Mouse (Mus musculus): ENCODE results near the gene Cast. TPM values are rescaled to one million over a fixed set of nuclear protein-coding genes. Genes with fewer than 3 reads are reported as not detected.

Gene Cast
- total RNA-seq (2012; rRNA removed), result 13.1 and 15.3 TPM in 2 replicates
- total RNA-seq (2014; rRNA removed), result 21.0 and 25.2 TPM in 2 replicates
- polyA plus RNA-seq (2012; ENCODE audit: insufficient read length, low read depth), result 24.9 and 32.5 TPM in 2 replicates

DNA sequence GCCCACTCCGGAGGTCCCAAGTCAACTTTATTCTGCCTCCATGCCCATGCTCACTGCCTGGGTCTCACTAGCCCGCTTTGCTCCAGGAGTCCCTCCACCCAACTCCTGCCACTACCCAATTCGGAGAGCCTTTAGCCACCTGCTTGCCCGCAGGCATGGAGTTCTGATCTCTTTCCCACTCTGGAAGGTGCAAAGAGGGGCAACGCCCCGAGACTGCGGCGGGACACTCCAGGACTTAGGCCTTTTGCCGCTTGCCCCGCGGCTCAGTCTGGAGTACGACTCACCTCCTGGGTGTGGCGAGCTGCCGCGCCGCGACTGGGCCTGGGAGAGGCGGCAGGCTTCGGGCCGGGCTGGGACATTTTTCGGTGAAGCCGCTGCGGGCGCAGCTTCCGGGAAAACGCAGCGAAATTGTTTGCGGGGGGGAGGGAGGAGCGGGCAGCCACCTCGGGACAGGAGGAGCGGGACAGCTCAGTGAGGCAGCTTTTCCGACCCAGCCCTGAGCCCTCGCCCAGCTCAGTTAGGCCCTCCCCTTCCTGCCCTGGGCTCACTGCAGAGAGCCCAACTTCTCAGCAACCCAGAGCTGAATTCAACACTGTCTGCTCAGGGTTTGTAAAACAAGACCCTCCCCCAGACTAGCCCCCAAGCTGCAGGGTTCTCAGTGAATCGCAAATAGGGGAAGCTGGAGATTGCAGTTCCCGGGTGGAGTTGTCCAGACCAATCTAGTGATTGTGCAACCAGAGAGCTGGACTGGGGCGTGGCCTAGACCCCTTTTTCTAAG, at the start of gene Cast:
Cast (minus strand) TSS at position 659 of the 778 bp plus-strand sequence.
- in situ Hi-C loops (cut with MboI; ENCODE audit: low pct_ligation_motif_present, low pct_unique_long_range_greater_than_20kb, low sequenced_read_pairs), result no loop called here
- peak; percentile 59 for DNase-seq (ENCODE audit: extremely low read depth)
- no peaks in the 10 kb centered on the region for H3K36me3 ChIP-seq (replicated peaks in 1 of 2; ENCODE audit: control insufficient read depth in 1 of 2, insufficient read depth in 1 of 2, low read length in 1 of 2)
- peaks cover 2 to 18% of the 10 kb centered on the region in 2 experiments; a peak in 2 of 4 replicates for H3K4me1 ChIP-seq (ENCODE audit: control insufficient read depth in 1 of 2, insufficient read depth in 2 of 2)
- H3K27ac ChIP-seq (ENCODE audit: insufficient read depth, low read depth), result peak within 1 kb of the TSS; percentile 32; the same call in 1 of the 2 replicates
- no peaks in the 10 kb centered on the region for H3K79me2 ChIP-seq (replicated peaks; ENCODE audit: control insufficient read depth, extremely low read depth, insufficient read depth, poor library complexity, severe bottlenecking)
- dilution Hi-C loops (cut with MboI; ENCODE audit: extremely low pct_ligation_motif_present, extremely low pct_unique_long_range_greater_than_20kb, low sequenced_read_pairs), result no loop called here
- no peaks in the 10 kb centered on the region for H3K9me3 ChIP-seq (replicated peaks; ENCODE audit: low read length)
- TF ChIP-seq ZKSCAN1 (IDR thresholded peaks at IDR 0.05; ENCODE audit: borderline replicate concordance, low read depth, low read length), result no peak
- no peak for TF ChIP-seq ZNF384 (IDR thresholded peaks at IDR 0.05; ENCODE audit: low read depth, low read length)
- no peak for TF ChIP-seq NRF1 (IDR thresholded peaks at IDR 0.05; ENCODE audit: low read depth, low read length)
- TF ChIP-seq USF1 (IDR thresholded peaks at IDR 0.05; ENCODE audit: low read depth, low read length), result no peak
- peak; percentile 43; the same call in 1 of the 2 replicates for TF ChIP-seq ELF1 (IDR thresholded peaks at IDR 0.05; ENCODE audit: low read depth, low read length)
- no peak for TF ChIP-seq RCOR1 (conservative IDR thresholded peaks at IDR 0.05; ENCODE audit: low read depth, low read length)
- no peak for TF ChIP-seq CTCF (conservative IDR thresholded peaks at IDR 0.05 in 1 of 2, IDR thresholded peaks at IDR 0.05 in 1 of 2; ENCODE audit: low read depth in 2 of 2, low read length in 2 of 2)
- peak; percentile 61 for TF ChIP-seq POLR2A (IDR thresholded peaks at IDR 0.05; ENCODE audit: low read depth, low read length)
- TF ChIP-seq MAFK (IDR thresholded peaks at IDR 0.05; ENCODE audit: insufficient replicate concordance, low read length), result no peak
- TF ChIP-seq ETS1 (conservative IDR thresholded peaks at IDR 0.05; ENCODE audit: low read depth, low read length), result no peak
- TF ChIP-seq E2F4 (IDR thresholded peaks at IDR 0.05; ENCODE audit: insufficient replicate concordance, low read depth, low read length), result no peak
- TF ChIP-seq TCF12 (IDR thresholded peaks at IDR 0.05; ENCODE audit: low read depth, low read length), result no peak
- no peak for TF ChIP-seq JUND (conservative IDR thresholded peaks at IDR 0.05; ENCODE audit: low read depth, low read length)
- TF ChIP-seq HCFC1 (IDR thresholded peaks at IDR 0.05; ENCODE audit: low read depth, low read length), result 0 out of 2 replicates have a peak, but pooled peaks have one; percentile 23
- no peak for TF ChIP-seq KAT2A (IDR thresholded peaks at IDR 0.05; ENCODE audit: insufficient replicate concordance, low read length)
- no peak for TF ChIP-seq BHLHE40 (IDR thresholded peaks at IDR 0.05; ENCODE audit: low read depth, low read length)
- no peak for TF ChIP-seq PAX5 (IDR thresholded peaks at IDR 0.05; ENCODE audit: low read length)
- no peak for TF ChIP-seq USF2 (conservative IDR thresholded peaks at IDR 0.05; ENCODE audit: low read depth, low read length)
- no peak for TF ChIP-seq CHD1 (IDR thresholded peaks at IDR 0.05; ENCODE audit: low read depth, low read length)
- TF ChIP-seq RAD21 (IDR thresholded peaks at IDR 0.05; ENCODE audit: low read depth, low read length), result no peak
- peak; percentile 67; the same call in 1 of the 2 replicates for TF ChIP-seq UBTF (IDR thresholded peaks at IDR 0.05; ENCODE audit: low read depth, low read length)
- no peak for TF ChIP-seq MYC (IDR thresholded peaks at IDR 0.05; ENCODE audit: low read depth, low read length)
- no peak for TF ChIP-seq EP300 (IDR thresholded peaks at IDR 0.05; ENCODE audit: low read length)
- TF ChIP-seq SIN3A (IDR thresholded peaks at IDR 0.05; ENCODE audit: low read length), result peak; percentile 54
- TF ChIP-seq MXI1 (IDR thresholded peaks at IDR 0.05; ENCODE audit: low read depth, low read length), result no peak; the same call in 1 of the 2 replicates
- TF ChIP-seq NELFE (IDR thresholded peaks at IDR 0.05; ENCODE audit: low read depth, low read length), result 0 out of 2 replicates have a peak, but pooled peaks have one; percentile 24
- no peak for TF ChIP-seq ZC3H11A (IDR thresholded peaks at IDR 0.05; ENCODE audit: low read depth, low read length)
- TF ChIP-seq POLR2AphosphoS2 (IDR thresholded peaks at IDR 0.05; ENCODE audit: low read depth, low read length), result no peak
- TF ChIP-seq ZMIZ1 (IDR thresholded peaks at IDR 0.05; ENCODE audit: low read depth, low read length), result peak; percentile 58
- no peak for TF ChIP-seq SMC3 (IDR thresholded peaks at IDR 0.05; ENCODE audit: low read depth, low read length)
- no peak for TF ChIP-seq GABPA (IDR thresholded peaks at IDR 0.05; ENCODE audit: insufficient replicate concordance, low read depth, low read length)
- peak; percentile 19; the same call in 1 of the 2 replicates for TF ChIP-seq MEF2A (IDR thresholded peaks at IDR 0.05; ENCODE audit: borderline replicate concordance, low read depth, low read length)
- TF ChIP-seq MAX (IDR thresholded peaks at IDR 0.05; ENCODE audit: low read length), result no peak
- no peak for TF ChIP-seq MAZ (IDR thresholded peaks at IDR 0.05; ENCODE audit: low read depth, low read length)
- no peak; the same call in 1 of the 2 replicates for TF ChIP-seq IRF4 (IDR thresholded peaks at IDR 0.05; ENCODE audit: low read depth, low read length)
- TF ChIP-seq CHD2 (IDR thresholded peaks at IDR 0.05; ENCODE audit: low read length), result no peak
- TF ChIP-seq TBP (conservative IDR thresholded peaks at IDR 0.05; ENCODE audit: low read depth, low read length), result peak; percentile 33; the same call in 1 of the 2 replicates
- TF ChIP-seq JUN (IDR thresholded peaks at IDR 0.05; ENCODE audit: insufficient read depth, low read depth, low read length), result no peak
- peak within 1 kb of the TSS; percentile 94 for H3K4me2 ChIP-seq (ENCODE audit: insufficient read depth, low read depth, poor library complexity, severe bottlenecking)
- peak within 1 kb of the TSS; percentile 68 for H3K9ac ChIP-seq (ENCODE audit: insufficient read depth, low read depth)
- peak within 1 kb of the TSS; percentile 73 to 85 (median 82) for H3K4me3 ChIP-seq (replicated peaks in 1 of 3; ENCODE audit: low read depth in 2 of 3, low read length in 2 of 3, poor library complexity in 1 of 3)
- no peaks in the 10 kb centered on the region for H3K27me3 ChIP-seq (replicated peaks)
